Mouse (Mus musculus): ENCODE measurements around the gene Sumf1.

Gene Sumf1

DNA sequence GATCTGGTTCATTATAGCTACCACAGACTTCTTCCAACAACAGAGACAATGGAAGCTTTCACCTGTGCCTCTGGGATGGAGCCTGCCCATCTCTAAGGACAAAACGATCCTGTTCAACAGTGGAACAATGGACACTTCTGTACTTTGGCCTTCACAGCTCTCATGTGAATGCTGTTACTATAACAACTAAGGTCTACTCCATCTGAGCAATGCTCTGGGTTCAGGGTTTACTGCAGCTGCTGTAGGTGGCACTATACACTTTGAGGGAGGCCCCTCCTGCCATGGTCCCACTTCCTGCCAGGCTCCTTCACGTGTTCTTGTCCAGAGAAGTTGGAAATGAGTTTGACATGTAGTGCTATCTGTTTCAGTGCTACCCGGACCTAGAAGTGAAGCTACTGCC is 36.9 kb downstream of the Sumf1 start:
- DNase-seq (ENCODE audit: low read depth), result no peak

DNA sequence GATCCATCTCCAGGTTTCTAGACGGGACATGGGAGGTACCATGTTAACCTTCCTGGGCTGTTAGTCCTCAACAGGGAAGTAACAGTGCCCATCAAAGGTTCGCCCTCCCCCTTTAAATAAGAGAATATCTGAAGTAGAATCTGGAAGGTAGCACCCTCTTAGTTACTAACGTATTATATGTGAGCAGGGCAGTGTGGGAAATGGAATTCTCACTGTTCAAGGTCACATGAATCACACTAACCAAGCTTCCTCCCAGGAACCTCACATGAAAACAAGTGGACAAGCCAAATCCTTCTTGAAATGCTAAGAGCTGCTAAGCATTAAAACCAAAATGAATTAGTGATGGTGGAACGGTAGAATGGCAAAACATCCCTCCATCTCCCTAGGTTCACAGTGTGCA is 38.7 kb downstream of the Sumf1 start:
- DNase-seq (ENCODE audit: low read depth), result no peak

DNA sequence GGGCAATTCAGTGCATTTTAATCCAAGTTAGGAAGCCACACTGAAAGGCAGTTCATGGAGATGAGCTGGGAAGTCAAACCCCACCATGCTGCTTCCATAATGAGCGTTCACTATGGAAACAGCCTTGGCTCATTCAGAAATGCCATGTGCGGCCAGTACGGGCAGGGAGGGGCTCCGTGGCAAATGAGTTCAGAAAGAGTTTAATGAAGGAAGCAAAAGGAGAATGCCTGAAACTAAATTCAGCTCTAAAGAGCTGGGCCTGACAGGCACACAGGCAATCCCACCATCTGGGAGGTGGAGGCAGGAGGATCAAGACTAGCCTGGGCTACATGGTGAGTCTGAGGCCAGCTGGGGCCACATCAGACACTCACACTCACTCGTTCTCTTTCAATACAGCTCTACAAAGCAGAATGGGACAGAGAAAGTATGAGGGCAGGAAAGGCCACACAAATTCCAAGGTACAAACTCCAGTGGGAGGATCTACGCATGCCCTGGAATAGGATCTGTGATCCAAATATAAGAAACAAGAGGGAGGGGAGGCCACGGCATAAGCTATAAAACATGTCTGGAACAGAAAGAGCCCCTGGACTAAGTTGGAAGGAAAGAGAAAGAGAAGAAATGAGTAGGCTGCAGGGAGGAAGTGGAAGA is 39.3 kb downstream of the Sumf1 start:
- DNase-seq (ENCODE audit: low read depth), result no peak

DNA sequence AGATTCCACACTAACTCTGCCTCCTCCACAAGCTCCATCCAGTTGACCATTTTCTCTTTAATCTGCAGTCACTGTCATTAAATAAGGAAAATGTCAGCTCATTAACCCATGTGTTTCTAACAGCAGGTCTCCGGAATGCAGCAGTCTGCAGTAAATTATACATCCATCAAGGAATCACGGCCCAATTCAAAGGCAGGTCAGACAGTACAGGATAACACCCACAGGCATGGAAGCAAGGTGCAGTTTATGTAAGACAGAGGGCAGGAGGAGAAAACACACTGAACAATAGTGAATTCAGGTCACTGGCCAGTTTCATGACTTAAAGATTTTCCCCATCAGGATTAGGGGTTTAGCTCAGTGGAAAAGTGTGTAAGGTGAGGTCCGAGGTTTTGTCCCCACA is 40.1 kb downstream of the Sumf1 start:
- DNase-seq (ENCODE audit: low read depth), result no peak

DNA sequence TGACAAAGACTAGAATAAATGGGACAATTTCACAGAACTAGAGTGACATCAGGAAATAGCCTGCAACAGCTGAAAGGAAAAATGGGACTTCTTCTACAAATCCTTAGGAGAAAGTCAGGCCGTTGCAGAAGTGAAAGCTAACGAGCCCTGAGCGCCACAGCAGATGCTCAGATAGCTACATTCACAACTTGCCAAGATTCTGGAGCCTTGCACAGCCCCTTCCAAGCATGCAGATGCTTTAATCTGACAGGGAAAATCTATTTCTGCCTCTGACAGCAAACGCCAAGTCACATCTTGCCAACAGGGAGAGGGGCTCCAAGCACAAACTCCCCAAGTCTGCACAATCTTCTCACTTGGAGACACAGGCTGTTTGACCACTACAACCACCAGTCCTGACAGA is 42.6 kb downstream of the Sumf1 start:
- DNase-seq (ENCODE audit: low read depth), result no peak

DNA sequence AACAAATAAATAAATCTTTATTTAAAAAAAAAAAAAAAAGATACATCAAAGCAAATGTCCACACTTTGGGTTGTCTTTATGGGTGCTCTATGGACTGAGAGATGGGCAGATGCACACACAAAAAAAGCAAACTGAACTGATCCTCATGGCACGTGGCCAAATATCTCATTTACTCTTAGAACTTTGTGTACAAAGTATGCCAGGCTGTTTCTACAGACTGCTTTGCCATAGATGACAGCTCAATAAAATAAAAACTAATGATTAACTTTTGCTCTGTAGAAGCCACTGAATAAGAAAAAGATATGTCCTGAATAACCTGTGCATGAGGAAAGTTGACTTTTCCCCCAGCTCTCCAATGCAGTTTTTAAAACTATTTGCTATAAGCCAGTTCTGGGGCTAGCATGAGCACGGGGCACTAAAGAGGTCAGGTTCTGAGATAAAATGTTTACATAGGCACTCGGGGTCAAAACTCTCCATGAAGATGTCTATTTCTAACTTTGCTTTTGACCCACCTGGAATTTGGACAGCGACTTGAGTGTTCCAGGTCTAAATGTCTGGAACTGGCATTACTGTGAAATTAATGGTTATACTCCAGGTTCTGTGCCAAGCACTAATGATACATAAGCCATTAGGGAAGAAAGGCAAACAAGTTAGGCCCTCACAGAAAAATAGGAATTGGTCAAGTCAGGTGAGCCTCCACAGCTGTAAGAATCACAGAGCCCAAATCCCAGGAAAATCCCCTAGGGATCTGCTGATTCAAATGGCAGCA is 44.5 kb downstream of the Sumf1 start:
- no peak for DNase-seq (ENCODE audit: low read depth)

DNA sequence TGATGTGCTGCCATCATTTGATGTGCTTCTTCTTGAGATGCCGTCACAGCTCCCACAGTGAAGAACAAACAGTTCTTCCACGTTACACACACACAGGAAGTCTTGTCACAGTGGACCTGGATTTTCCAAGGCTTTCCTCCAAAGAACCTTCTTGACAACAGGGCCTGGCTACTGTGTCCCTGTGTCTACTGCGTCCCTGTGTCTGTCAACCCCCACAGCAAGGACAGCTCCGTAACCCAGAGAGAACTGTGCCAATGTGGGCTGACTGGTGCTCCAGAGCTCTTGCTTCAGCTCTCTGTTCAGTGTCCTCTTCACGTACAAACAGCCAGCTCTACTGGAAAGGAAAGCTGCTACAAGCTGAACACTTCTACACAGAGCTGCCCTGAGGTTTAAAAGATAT is 48.4 kb downstream of the Sumf1 start:
- no peak for DNase-seq (ENCODE audit: low read depth)

DNA sequence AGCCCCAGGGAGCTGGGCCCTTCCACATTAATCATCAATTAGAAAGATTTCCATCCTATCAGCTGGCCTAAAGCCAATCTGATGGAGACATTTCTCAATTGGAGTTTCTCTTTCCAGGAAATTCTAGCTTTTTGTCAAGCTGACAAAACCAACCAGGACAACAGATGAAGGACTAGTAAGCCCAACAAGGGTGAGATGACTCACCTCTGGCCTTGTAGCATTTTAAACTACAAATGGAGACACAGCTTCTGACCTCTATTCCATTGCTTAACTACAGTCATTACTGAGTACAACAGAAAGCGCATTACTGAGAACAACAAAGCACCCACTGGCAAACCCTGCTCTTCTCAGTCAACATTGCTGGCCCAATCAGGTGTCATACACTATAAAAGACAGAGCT is 49.1 kb downstream of the Sumf1 start:
- no peak for DNase-seq (ENCODE audit: low read depth)

DNA sequence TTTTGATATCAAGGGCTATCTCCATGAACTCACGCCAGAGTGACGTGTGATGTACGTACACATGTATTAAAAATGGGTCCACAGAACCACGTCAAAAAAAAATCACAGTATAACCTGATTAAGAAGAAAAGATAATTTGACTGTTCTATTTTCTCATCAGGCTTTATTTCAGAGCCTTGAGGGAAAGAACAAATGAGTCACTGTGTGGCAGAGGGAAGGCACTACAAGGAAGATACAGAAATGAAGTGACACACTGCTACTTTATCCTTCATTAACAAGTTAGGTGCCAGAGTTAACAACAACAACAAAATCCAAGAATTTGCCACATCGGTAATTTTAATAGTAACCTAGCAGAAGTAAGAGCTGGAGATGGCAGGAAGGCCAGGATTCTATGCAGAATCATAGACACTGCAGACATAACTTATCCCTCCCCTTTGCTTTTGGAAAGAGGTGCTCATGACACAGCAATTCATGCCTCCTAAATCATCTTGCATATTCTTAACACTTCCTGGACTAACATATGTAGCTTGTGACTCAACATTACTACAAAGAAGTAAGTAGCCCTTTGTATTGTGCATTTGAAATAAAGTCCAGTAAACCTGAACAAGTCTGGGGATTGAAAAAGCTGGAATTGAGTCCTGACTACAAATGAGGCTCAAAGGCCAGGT is 53.0 kb downstream of the Sumf1 start:
- no peak for DNase-seq (ENCODE audit: low read depth)

DNA sequence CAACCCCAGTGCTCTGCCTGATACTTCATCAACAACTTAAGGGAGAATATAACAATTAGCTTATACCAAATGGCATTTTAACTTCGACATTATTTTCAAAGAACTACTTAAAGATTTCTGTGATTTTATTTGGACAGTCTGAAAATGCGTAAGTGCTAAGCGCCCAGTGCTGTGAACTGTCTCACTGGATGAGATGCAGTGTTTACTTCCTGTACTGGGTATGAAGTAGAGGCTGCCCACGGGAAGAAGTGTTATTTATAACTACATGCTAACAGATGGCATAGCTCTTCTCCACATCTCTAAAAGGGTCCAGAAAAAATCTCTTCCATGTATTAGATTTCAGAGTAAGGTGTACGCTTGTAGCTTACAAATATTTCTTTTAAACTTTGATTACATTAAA is 54.7 kb downstream of the Sumf1 start:
- no peak for DNase-seq (ENCODE audit: low read depth)

DNA sequence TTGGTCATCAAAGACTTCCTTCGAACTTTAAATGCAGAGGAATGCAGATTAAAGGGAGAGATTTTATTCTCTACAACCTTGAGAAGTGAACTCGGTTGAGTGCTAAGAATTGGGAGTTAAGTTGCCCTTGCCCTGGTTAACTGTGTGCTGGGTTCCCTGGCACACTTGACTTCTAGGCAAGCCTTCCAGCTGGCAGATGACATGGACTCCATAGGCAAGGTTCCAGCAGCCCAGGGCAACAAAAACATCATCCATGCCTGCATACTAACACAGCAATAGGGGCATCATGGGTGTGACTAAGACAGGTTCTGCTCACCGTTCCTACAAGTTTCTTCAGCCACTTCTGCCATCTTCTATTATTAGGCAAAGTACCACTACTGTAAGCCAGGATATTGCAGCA is 58.8 kb downstream of the Sumf1 start:
- no peak for DNase-seq (ENCODE audit: low read depth)

DNA sequence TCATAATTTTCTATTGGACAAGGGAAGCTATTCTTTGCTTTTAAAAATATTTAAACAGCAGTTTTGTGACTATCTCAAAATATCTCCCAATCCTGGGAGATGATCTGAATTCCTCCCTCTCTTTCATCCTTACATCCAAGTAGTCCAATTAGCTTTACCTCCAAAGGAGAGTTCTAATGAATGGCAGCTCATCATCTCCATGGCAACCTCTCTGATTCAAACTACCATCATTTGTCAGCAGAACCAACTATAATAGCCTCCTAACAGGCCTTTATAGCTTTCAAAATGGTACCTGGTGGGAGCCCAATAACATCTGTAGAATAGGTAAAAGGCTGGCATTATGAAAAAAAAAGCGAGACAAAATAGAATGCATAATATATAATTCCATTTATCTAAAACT is 59.9 kb downstream of the Sumf1 start:
- no peak for DNase-seq (ENCODE audit: low read depth)

DNA sequence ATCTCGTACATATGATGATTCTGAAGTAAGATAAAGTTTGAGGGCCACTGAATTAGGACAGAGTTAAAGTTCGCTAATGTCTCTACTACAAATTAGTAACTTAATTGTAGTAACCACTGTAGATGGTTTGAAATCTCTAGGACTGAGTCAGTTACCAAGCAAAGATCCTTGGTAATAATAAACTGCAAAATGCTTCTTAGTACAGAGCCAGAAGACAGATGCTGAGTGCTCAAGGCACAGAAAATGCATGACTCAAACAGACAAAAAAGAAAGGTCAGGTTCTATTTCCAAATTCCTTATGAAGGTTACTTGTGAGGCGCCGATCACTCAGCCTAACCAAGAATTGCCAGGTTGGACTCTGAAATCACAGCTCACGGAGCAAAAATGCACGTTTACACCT is 67.5 kb downstream of the Sumf1 start:
- DNase-seq (ENCODE audit: low read depth), result no peak

DNA sequence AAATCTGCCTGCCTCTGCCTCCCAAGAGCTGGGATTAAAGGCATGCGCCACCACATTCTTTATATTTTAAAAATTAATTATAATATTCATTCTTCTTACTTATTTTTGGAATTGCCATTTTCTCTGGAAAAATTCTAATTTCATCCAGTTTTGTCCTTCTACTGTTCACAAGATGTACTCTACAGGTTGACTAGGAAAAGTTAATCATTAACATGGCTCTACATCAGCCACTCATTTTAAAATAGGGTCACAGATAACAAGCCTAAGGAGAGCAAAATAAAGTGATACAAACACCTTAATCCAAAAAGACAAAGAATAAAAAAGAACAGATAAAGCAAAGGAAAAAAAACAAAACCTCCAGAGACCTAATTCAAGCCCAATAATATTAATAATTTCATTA is 70.4 kb downstream of the Sumf1 start:
- DNase-seq (ENCODE audit: low read depth), result no peak

DNA sequence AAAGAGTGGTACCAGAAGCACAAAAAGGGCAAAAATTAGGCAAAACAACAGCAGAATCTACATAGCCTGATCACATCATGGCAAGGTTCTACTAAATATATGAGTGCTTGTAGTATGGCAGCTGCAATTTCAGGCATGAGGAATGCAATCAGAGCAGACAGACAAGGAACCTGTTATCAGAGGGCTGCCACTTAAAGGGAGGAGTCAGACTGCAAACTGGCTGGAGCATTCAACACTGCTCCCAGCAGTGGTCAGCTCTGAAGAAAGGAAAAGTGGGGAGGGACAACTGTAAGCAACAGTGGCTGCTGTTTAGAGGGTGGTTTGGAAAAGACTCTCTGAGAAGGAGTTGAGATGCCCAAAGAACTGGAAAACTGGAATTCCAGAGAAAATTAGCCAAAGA is 73.7 kb downstream of the Sumf1 start:
- no peak for DNase-seq (ENCODE audit: low read depth)

DNA sequence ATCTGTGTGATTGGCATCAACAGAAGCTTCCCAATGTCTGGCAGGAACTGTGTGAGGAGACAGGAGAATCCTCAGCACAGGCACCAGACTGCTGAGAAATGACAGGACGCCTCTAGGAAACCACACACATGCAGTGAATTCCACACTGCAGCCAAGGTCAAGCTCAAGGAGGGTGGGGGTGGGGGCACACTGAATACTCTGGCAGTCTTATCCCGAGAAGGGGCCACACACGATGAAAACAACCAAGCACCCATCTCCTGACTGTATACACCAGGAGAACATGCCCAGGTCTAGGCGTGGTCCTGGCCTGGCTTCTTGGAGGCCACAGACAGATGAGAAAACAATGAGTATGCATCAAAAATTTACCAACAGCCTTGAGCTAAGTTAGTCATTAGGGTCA is 75.0 kb downstream of the Sumf1 start:
- DNase-seq (ENCODE audit: low read depth), result no peak

DNA sequence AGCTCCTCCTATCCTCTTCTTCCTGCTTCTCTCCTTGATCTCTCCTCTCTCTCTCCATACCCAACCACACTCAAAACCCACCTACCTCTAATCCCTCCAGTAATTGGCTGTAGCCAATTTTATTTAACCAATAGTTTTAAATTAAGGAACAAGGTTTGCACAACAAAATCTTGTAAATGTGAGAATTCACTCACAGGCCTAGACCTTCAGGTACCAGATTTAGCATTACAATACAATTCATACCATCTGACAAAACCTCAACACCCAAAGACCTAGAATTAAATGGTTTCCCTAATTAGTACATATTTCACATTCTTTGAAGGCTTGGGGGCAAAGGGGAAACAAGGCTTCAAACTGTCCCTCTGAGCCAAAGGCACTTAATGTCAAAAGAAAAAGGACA is 78.0 kb downstream of the Sumf1 start:
- no peak for DNase-seq (ENCODE audit: low read depth)

DNA sequence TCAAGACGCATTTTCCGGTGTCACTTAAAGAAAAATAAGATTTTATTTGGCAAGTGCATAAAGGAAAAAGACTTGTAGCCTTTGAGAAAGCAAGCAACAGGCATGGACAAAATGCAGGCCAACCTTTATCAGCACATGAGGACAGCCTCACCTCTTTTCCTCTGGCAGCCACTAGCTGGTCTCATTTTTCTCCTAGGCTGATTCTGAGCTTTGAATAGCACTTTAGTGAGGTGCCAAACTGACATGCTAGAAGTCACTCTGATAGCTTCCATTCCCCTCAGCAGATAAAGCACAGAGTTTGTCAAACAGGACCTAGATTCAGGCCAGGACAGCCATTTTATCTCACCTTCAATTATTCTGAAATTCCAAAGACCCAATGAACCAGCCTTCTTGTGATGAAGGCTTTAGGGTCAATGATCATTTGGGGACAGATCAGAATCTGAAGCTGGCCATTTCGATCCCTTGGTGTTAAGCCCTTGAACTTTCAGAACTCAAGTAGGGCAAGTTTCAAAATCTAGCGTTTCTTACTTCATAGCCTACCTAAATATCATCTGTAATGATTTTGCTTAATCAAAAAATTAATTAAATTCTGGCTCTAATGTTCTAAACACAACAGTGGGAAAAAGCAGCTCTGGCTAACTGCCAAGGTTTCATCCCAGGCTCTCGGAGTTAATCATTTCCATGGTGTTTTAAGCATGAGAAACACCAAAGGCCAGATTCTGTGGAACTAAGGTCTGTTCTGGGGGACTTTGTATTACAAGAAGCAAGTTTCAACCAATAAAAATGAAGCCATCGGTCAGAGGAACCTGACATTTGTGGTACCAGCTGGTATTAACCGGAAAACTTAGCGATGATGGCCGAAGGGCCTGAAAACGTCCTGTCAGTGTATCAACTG is 83.2 kb downstream of the Sumf1 start:
- no peak for DNase-seq (ENCODE audit: low read depth)

DNA sequence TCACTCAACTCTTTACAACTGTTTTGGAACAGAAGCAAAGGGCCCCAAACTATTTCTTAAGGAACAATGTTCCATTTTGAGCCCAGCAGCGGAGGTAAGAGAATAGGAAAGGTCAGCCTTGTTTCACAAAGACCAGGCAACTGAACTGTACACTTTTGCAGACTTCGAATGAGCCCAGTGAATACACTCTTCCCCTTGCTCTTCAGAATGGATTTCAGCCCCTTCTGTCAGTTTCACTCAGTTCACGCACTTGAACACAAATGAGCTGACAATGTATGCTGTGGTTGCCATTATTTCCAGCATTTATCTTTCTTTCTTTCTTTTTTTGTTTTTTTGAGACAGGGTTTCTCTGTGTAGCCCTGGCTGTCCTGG is 86.5 kb downstream of the Sumf1 start:
- DNase-seq (ENCODE audit: low read depth), result no peak

DNA sequence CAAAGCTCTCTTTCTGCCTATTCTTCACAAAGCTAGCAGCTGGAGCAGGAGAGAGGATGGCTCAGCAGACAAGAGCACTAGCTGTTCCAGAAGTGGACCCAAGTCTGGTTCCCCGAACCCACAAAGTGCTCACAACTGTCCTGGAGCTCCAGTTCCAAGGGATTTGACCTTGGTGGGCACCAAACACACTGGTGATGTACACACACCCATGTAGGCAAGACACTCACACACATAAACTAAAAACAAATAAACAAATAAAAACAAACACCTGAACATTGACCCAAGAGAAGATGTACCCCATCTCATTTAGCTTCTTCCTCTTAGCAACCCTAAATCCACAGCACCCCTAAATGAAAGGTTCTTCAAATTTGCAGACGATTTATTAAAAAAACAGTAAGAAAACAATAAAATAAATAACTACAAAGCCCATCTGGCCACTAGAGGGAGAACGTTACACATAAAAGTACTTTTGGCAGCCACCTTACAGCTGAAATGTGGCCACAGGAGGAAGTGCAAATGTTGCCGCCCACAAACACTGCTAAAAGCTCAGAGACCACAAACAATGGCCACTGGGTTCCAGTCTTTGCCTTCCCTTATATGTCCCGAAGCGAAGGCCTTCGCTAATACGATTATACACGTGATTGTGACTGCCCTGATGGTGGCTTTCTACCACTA is 87.1 kb downstream of the Sumf1 start:
- peak; percentile 58 for DNase-seq (ENCODE audit: low read depth)

DNA sequence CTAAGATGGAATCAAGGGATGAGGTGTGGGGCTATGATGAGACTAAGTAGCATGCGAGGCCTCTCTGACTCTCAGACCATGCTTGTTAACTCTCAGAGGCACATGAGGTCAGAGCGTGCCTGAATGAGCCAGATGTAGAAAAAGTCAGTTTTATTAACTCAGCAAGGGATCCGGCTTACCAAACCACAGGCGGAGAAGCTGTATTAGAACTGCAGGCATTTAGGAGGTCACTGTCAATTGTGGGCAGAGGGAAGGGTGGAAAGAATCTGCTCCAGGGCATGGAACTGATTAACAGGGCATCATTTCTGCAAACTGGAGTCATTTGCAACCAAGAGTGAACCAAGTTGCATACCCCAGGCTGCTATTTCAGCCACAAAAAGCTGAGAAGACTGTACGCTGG is 89.9 kb downstream of the Sumf1 start:
- DNase-seq (ENCODE audit: low read depth), result no peak

DNA sequence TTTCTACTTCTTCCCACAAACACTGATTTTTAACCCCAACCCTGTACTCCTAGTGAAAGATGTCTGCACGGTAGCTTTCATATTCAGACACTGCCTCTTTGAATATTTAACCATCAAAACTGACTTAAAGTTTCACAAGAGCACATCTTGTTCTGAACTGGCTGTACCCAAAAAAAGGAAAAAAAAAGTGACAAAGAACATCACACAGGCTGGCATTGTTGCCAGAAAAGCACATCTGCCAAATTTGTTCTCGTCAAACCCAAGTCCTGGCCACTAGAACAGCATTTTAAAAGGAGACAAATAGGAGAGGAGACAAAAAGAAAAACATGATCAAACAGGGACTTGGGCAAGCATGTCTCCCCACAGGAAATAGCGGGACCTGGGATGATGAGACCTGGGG is 91.9 kb downstream of the Sumf1 start:
- DNase-seq (ENCODE audit: low read depth), result no peak
